Mouse (Mus musculus): Measurements from ENCODE around the gene Slain1. TPM values are rescaled to one million over a fixed set of nuclear protein-coding genes. Genes with fewer than 3 reads are reported as not detected.

Gene Slain1
- polyA plus RNA-seq, 1 experiment from 2014 or later, result 0.49 TPM

DNA sequence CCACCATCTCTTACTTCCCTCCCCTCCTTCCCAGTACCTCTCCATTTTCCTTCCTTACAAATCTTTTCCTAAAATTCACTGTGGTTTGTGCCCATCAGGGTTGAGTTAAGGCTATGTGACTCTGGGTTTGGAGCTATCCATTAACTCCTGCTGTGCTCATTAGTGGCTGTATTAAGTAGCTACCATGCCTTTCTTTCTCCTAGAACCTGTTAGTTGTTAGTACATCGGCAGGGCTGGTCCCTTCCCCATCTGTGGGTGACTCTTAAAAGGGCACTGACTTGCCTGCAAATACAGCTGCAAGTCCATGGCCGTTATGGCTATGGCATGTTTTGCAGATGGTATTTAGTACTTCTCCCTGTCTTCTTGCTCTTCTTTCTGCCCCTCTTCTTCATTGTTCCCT lies 58.6 kb downstream of the Slain1 start:
- Histone ChIP-seq H3K27me3 (replicated peaks; ENCODE audit: control insufficient read depth, insufficient read depth, low read length) (no peaks in the 10 kb centered on the region), H3K9me3 (ENCODE audit: control insufficient read depth, low read length) (no peaks in the 10 kb centered on the region), H3K4me2 (no peak overlapping the region), H3K36me3 (ENCODE audit: control insufficient read depth, insufficient read depth, low read length) (no peaks in the 10 kb centered on the region), H3K27ac (ENCODE audit: low read depth, low read length) (no peak overlapping the region), H3K9ac (ENCODE audit: low read depth, low read length) (no peak overlapping the region), H3K4me3 (ENCODE audit: low read depth, low read length) (no peak overlapping the region), H3K4me1 (replicated peaks; ENCODE audit: control insufficient read depth, insufficient read depth, low read length) (no peaks in the 10 kb centered on the region)
- DNase-seq (ENCODE audit: low spot score) (no peak), ATAC-seq (replicated peaks; ENCODE audit: low FRiP score) (no peak)
- WGBS, result 75% methylated on average over 2 of the region's 2 CpGs

DNA sequence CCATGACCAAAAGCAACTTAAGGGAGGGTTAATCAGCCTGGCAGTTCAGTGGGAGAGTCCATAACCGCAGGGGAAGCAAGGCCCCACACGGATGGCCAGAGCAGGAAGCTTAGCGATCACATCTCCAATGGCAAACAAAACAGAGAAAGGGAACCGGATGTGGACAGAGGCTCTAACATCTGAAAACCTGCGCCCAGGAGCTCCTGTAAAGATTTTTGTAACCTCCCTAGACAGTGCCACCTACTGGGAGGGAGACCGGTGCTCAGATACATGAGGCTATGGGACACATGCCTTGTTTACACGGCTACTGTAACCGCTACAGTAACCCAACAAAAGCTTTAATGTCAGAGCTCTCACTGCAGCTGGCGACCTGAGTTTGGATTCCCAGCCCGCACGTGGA lies 59.2 kb downstream of the Slain1 start:
- WGBS, result 83% methylated on average over 11 of the region's 11 CpGs
- no peak for ATAC-seq (replicated peaks; ENCODE audit: low FRiP score)

DNA sequence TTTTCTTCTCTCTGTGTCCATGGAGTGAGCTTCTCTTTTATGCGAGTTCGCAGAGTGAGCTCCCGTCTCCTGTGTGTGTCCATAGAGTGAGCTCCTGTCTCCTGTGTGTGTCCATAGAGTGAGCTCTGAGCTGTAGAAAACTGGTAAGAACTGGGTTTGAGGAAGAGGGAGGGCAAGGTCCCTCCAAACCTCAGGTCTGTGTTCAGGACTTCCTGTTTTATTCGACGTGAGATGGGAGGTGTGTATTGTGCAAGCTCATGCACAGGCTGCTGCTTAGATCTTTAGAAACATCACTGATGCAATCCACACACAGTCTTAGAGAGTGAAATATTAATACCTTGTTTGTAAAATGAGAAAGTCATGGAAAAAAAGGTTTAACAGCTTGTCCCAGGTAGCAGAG lies 63.0 kb downstream of the Slain1 start:
- Histone ChIP-seq H3K4me2 (no peak overlapping the region), H3K27ac (ENCODE audit: low read depth, low read length) (no peak overlapping the region), H3K36me3 (ENCODE audit: control insufficient read depth, insufficient read depth, low read length) (no peaks in the 10 kb centered on the region), H3K9ac (ENCODE audit: low read depth, low read length) (no peak overlapping the region), H3K9me3 (ENCODE audit: control insufficient read depth, low read length) (no peaks in the 10 kb centered on the region), H3K27me3 (replicated peaks; ENCODE audit: control insufficient read depth, insufficient read depth, low read length) (no peaks in the 10 kb centered on the region), H3K4me1 (replicated peaks; ENCODE audit: control insufficient read depth, insufficient read depth, low read length) (no peaks in the 10 kb centered on the region), H3K4me3 (ENCODE audit: low read depth, low read length) (no peak overlapping the region)
- ATAC-seq (replicated peaks; ENCODE audit: low FRiP score) (no peak), DNase-seq (ENCODE audit: low spot score) (no peak)
- 64% methylated on average over 5 of the region's 5 CpGs for WGBS

More for the DNA sequence above, 59.2 kb downstream of the Slain1 start:
- DNase-seq (ENCODE audit: low spot score), result no peak
- no peak overlapping the region for H3K4me3 ChIP-seq (ENCODE audit: low read depth, low read length)
- no peak overlapping the region for H3K9ac ChIP-seq (ENCODE audit: low read depth, low read length)
- H3K9me3 ChIP-seq (ENCODE audit: control insufficient read depth, low read length), result no peaks in the 10 kb centered on the region
- no peak overlapping the region for H3K27ac ChIP-seq (ENCODE audit: low read depth, low read length)
- no peaks in the 10 kb centered on the region for H3K27me3 ChIP-seq (replicated peaks; ENCODE audit: control insufficient read depth, insufficient read depth, low read length)
- no peak overlapping the region for H3K4me2 ChIP-seq
- no peaks in the 10 kb centered on the region for H3K36me3 ChIP-seq (ENCODE audit: control insufficient read depth, insufficient read depth, low read length)
- no peaks in the 10 kb centered on the region for H3K4me1 ChIP-seq (replicated peaks; ENCODE audit: control insufficient read depth, insufficient read depth, low read length)

DNA sequence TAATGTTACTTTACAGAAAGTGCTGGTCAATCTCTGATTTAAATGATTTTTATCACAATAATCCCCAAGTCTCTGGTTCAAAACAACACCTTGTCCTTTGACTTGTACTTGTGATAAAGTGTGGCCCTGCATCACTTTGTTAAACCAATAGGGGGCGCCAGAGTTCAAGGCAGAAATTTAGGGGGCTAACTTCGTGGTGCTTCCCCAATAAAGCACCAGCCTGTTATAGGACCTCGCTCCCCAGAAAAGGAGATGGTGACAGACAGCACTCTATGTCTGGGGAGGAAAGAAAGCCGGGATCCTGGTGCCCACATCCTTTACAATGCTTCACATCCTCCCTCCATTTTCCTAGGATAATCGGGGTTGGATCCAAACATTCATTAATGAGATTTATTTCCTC lies 67.5 kb downstream of the Slain1 start:
- Histone ChIP-seq H3K27me3 (replicated peaks; ENCODE audit: control insufficient read depth, insufficient read depth, low read length) (no peaks in the 10 kb centered on the region), H3K9me3 (ENCODE audit: control insufficient read depth, low read length) (no peaks in the 10 kb centered on the region), H3K36me3 (ENCODE audit: control insufficient read depth, insufficient read depth, low read length) (no peaks in the 10 kb centered on the region), H3K4me1 (replicated peaks; ENCODE audit: control insufficient read depth, insufficient read depth, low read length) (peaks cover 4% of the 10 kb centered on the region; the same call in 1 of the 2 replicates), H3K4me2 (no peak overlapping the region), H3K9ac (ENCODE audit: low read depth, low read length) (no peak overlapping the region), H3K4me3 (ENCODE audit: low read depth, low read length) (no peak overlapping the region), H3K27ac (ENCODE audit: low read depth, low read length) (no peak overlapping the region)
- DNase-seq (ENCODE audit: low spot score) (no peak), ATAC-seq (replicated peaks; ENCODE audit: low FRiP score) (no peak)
- WGBS, result 42% methylated on average over 5 of the region's 5 CpGs

DNA sequence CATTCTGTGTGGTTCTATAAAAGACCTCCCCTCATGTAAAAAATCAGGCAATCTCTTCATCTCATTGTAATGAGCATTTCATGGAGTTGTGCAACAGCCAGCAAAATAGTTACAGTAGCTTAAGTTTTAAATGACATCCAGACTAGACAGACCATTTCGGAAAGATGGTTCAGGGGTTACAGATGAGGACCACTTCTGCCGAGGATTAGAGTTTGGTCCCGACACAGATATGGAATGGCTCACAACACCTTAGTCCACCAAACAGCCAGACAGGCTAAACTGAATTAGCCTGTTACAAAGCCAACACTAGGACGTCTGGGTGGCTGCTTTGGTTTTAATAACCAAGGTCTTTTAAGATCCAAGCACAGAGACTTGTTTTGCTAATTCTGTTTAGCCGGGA lies 68.0 kb downstream of the Slain1 start:
- Histone ChIP-seq H3K9me3 (ENCODE audit: control insufficient read depth, low read length) (no peaks in the 10 kb centered on the region), H3K36me3 (ENCODE audit: control insufficient read depth, insufficient read depth, low read length) (no peaks in the 10 kb centered on the region), H3K27ac (ENCODE audit: low read depth, low read length) (no peak overlapping the region), H3K4me3 (ENCODE audit: low read depth, low read length) (no peak overlapping the region), H3K4me1 (replicated peaks; ENCODE audit: control insufficient read depth, insufficient read depth, low read length) (peaks cover 4% of the 10 kb centered on the region; the same call in 1 of the 2 replicates), H3K27me3 (replicated peaks; ENCODE audit: control insufficient read depth, insufficient read depth, low read length) (no peaks in the 10 kb centered on the region), H3K9ac (ENCODE audit: low read depth, low read length) (no peak overlapping the region), H3K4me2 (no peak overlapping the region)
- 72% methylated on average over 5 of the region's 5 CpGs for WGBS
- ATAC-seq (replicated peaks; ENCODE audit: low FRiP score) (no peak), DNase-seq (ENCODE audit: low spot score) (no peak)

DNA sequence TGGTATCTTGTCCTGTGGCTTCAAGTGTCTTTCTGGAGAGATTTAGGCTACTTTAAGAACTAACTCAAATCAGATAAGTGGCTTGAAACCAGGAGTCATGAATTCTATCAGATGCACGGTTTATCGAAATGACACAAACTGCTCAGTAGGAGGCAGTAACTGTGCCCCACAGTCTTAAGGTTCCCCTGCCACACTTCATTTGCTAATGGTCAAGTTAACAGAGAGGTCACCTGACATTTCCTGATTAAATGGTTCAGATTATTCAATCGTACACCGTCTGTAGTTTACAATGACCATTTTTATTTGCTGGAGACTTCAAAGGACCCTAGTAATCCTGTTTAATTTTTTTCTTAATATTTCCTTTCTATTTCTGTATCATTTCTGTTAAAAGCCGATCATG lies 68.4 kb downstream of the Slain1 start:
- Histone ChIP-seq H3K4me2 (no peak overlapping the region), H3K9ac (ENCODE audit: low read depth, low read length) (no peak overlapping the region), H3K4me3 (ENCODE audit: low read depth, low read length) (no peak overlapping the region), H3K9me3 (ENCODE audit: control insufficient read depth, low read length) (no peaks in the 10 kb centered on the region), H3K27me3 (replicated peaks; ENCODE audit: control insufficient read depth, insufficient read depth, low read length) (no peaks in the 10 kb centered on the region), H3K4me1 (replicated peaks; ENCODE audit: control insufficient read depth, insufficient read depth, low read length) (peaks cover 4% of the 10 kb centered on the region; the same call in 1 of the 2 replicates), H3K36me3 (ENCODE audit: control insufficient read depth, insufficient read depth, low read length) (no peaks in the 10 kb centered on the region), H3K27ac (ENCODE audit: low read depth, low read length) (no peak overlapping the region)
- WGBS, result 43% methylated on average over 5 of the region's 5 CpGs
- ATAC-seq (replicated peaks; ENCODE audit: low FRiP score) (no peak), DNase-seq (ENCODE audit: low spot score) (no peak)

DNA sequence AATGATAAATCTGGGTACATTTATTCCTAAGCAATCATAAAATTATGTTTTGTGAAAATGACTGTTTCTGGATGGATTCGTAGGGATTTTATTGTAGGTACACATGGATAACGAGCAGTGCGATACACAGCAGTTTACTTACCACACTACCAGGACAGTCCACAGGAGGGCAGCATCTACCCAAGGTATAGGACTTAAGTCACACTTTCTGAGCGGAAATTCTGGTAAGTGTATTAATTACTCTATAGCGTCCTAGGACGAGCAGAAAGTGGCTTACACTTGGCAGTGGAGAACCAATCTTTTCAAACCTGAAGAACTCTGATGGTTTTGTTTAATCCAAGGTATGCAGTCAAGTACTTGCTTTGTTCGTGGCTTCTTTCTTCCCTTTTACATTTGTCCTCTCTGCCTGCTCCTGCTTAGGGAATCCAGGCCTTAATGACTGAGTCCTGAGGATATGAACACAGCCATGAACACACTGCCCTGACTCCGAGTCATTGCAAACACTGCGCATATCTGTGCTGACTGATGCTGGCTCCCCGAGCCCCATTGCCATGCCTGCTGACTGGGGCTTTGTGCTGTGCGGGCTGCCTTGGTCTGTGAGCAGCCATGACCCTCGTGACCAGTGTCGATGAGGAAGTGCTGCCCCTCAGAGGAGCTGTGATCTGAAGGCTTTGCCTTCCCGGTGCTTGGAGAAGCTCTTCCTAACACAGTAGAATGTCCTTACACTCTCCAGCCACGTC lies 69.0 kb downstream of the Slain1 start:
- Histone ChIP-seq H3K27me3 (replicated peaks; ENCODE audit: control insufficient read depth, insufficient read depth, low read length) (no peaks in the 10 kb centered on the region), H3K9me3 (ENCODE audit: control insufficient read depth, low read length) (no peaks in the 10 kb centered on the region), H3K9ac (ENCODE audit: low read depth, low read length) (peak overlapping the region; percentile 30; the same call in 1 of the 2 replicates), H3K4me1 (replicated peaks; ENCODE audit: control insufficient read depth, insufficient read depth, low read length) (peaks cover 4% of the 10 kb centered on the region; the same call in 1 of the 2 replicates), H3K36me3 (ENCODE audit: control insufficient read depth, insufficient read depth, low read length) (no peaks in the 10 kb centered on the region), H3K4me3 (ENCODE audit: low read depth, low read length) (peak overlapping the region; percentile 10; the same call in 1 of the 2 replicates), H3K4me2 (peak overlapping the region; percentile 52), H3K27ac (ENCODE audit: low read depth, low read length) (peak overlapping the region; percentile 43; the same call in 1 of the 2 replicates)
- DNase-seq (ENCODE audit: low spot score) (peak; percentile 72), ATAC-seq (replicated peaks; ENCODE audit: low FRiP score) (peak; percentile 62)
- 11% methylated on average over 15 of the region's 15 CpGs for WGBS

DNA sequence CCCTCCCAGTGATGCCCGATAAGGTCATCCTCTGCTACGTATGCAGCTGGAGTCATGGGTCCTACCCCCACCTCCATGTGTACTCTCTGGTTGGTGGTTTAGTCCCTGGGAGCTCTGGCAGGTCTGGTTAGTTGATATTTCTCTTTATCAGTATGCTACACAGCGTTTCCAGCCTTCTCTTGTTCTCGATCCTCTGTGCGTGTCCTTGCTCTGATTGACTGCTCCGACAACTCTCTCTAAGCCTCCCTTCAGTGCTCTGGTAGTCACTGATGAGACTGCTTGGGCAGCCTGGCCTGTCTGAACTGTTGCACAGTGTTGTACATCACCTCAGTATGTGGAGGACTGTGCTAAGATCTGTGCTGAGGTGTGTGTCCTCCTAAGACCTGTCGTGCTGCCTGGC lies 70.1 kb downstream of the Slain1 start:
- 46% methylated on average over 7 of the region's 7 CpGs for WGBS
- ATAC-seq (replicated peaks; ENCODE audit: low FRiP score) (peak; percentile 80), DNase-seq (ENCODE audit: low spot score) (no peak)
- H3K4me1 ChIP-seq (replicated peaks; ENCODE audit: control insufficient read depth, insufficient read depth, low read length), result peaks cover 4% of the 10 kb centered on the region; the same call in 1 of the 2 replicates
- H3K9me3 ChIP-seq (ENCODE audit: control insufficient read depth, low read length), result no peaks in the 10 kb centered on the region
- no peaks in the 10 kb centered on the region for H3K27me3 ChIP-seq (replicated peaks; ENCODE audit: control insufficient read depth, insufficient read depth, low read length)
- H3K4me2 ChIP-seq, result no peak overlapping the region
- H3K36me3 ChIP-seq (ENCODE audit: control insufficient read depth, insufficient read depth, low read length), result no peaks in the 10 kb centered on the region
- no peak overlapping the region for H3K4me3 ChIP-seq (ENCODE audit: low read depth, low read length)
- no peak overlapping the region for H3K9ac ChIP-seq (ENCODE audit: low read depth, low read length)
- no peak overlapping the region for H3K27ac ChIP-seq (ENCODE audit: low read depth, low read length)
